Mouse (Mus musculus) naive thymus-derived CD4-positive, alpha-beta T cell, adult 2 months (primary cell): ENCODE measurements at regions not wholly inside any gene's neighbourhood (a gene's known extent, or its start where the extent isn't known, plus 50 kb on each side); places are given as distances from the start of the nearest gene placed in this dataset.

ENCODE experiments used
- DNase-seq: peaks from one replicate; pipeline ENCODE4 v3.0.0-alpha.2; 2011; ENCODE audit warnings: low read depth

DNA sequence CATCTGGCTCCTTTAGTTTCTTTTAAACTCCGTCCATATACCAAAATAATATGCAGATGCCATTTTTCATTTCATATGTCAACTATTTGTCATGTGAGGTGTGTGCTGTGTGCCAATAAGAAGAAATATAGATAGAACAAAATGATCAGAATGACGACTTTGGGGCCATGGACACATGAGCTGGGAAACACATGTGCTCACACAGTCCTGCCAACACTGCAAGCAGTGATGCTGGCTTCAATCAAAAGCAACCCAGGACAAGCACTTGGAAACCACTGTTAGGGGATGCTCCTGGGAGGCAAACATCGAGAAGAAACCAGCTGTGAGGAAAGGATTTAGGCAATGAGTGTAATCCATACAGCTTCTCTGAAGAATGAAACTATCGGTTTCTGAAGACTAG, 731.4 kb downstream of the Basp1 start:
- DNase-seq: no peak

GRCm38 (mm10) chr15:24648938-24649337, 764.6 kb downstream of the Basp1 start:
- DNase-seq: no peak

GRCm38 (mm10) chr15:24635620-24636019, 777.9 kb downstream of the Basp1 start:
- DNase-seq: no peak

DNA sequence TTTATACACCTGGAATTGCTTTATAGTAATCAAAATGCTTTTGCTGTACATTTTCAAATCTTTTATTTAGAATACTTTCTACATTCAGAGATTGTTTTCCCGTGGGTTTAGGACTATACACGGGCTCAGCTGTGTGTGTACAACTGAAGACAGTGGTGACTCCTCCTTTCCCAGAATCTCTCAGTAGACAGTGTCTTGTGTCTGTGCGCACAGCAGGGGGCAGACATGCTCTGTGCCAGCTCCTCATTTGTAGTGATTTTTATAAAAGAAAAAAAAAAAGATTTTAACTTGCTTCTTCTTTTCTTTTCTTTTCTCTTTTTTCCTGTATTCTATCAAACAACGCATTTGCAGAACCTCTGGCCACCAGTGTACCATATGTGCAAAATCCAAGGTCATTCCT, 817.3 kb downstream of the Basp1 start:
- DNase-seq: peak; percentile 6

DNA sequence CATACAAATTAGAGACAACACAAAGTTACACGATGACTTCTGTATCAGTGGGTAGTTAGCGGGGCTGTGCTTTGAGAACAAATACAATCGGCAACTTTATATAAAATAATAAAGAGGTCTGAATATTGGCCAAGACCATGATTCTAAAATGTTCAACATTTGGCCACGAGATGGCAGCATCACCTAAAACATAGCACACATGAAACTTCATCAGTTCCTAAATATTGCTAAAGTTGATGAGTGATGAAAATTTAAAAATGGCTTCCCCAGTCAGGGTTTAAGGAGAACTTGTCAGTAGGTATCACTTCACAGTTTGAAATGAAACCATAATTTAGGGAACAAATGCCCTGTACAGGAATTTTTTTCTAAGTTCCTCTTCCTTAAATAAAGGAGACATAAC, 824.6 kb downstream of the Basp1 start:
- DNase-seq: peak; percentile 63

DNA sequence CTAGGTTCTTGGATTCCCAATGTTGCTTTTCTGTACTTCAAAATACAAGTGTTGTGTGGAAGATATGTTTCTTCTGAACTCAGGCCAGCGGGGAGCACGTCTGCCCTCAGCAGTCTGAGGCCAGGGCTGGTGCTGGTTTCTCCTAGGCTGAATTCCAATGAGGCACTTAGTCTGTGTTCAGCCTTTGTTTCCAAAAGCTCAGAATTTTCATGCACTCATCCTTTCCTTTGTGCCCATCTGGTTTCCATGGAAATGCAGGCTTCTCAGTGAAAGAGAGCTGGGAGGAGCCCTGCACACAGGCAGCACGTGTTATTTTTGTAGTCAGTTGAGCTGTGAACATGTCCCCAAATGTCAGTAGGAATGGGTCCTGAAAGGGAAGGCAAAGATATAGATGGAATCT, 846.6 kb downstream of the Basp1 start:
- no peak for DNase-seq

GRCm38 (mm10) chr15:24556806-24557205, 856.8 kb downstream of the Basp1 start:
- no peak for DNase-seq

GRCm38 (mm10) chr15:24550108-24550507, 863.5 kb downstream of the Basp1 start:
- DNase-seq: no peak

DNA sequence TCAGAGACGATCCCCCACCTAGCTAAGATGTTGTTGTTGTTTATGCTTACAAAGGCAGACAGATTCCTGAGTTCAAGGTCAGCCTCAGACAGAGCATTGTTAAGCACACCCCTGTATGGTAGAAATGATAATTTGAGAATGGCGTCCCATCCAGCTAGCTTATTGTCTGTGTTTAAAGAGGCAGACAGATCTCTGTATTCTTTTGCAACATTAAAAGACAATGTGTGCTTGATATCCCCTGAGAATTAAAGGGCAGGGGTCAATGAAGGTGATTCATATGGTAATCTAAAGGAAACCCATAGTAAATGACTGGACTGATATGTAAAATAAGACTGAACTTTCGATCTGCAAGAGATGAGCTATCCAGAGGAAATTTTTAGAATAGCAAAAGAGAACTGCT, 883.5 kb downstream of the Basp1 start:
- no peak for DNase-seq

DNA sequence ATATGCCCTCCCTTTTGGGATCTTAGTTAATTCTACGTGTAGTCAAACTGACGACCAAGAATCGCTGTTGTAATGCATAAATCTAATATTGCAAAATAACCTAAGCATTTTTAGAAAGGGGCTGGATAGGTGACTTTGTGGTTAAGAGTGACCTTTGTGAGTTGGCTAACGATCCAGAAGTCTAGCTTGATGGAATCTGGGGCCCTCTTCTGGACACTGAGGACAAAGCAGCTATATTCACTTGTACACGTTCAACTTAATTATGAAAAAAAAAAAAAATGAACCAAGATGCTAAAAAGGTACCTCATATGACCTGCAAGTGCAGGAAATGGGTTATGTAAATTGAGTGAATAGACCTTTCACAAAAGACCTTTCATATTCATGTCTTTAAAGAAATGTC, 886.2 kb downstream of the Basp1 start:
- no peak for DNase-seq

- no peak for DNase-seq
Observed at GRCm38 (mm10) chr15:24513926-24514325, 899.6 kb downstream of the Basp1 start.

DNA sequence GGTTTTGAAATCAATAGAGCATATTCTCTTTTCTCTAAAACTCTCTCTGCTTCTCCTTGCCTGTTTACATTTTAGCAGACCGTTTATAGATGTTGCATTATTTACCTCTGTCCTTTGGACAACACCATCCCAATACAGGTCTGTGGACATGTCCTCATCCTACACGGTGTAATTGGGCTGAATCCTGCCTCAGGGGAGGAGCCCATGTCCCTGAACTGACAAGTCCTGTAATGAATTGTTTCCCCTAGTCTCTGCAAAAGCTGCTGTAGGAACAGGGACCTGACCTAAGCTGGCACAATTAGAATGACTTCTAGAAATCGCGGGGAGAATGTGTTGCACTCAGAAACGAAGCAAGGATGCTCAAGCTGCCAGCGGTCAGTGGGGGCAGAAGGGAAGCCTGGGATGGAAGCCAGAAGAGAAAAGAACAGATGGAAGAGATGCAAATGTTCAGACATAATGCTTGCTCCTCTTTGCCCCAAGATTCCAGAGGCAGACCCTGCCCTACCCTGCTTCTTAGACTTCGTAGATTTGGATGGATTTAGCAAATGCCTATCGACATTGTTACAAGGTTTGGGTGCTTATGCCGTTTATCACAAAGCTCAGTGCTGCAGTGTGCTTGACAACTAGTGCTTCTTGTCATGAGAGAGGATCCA, 911.5 kb downstream of the Basp1 start:
- no peak for DNase-seq

GRCm38 (mm10) chr15:24486235-24486634, 927.3 kb downstream of the Basp1 start:
- DNase-seq: no peak

- no peak for DNase-seq
Observed at GRCm38 (mm10) chr15:24468239-24468638, 945.3 kb downstream of the Basp1 start.

DNA sequence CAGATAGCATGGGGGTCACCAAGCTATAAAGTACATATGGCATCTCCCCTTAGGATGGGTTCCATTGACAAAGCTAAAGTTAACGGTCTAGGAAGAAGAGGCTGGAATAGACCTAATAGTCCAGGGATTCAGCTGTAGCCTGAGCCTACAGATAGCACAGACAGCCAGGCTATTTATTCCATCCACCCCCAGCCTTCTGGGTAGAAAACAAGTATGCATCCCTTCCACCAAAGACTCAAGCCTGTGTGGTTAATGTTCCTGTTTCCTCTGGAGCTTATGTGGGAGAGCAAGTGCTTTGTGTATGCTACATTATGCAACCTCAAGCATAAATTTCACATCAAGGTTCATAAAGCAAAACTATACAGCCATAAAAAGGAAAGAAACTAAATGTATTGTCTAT, 955.8 kb downstream of the Basp1 start:
- no peak for DNase-seq

DNA sequence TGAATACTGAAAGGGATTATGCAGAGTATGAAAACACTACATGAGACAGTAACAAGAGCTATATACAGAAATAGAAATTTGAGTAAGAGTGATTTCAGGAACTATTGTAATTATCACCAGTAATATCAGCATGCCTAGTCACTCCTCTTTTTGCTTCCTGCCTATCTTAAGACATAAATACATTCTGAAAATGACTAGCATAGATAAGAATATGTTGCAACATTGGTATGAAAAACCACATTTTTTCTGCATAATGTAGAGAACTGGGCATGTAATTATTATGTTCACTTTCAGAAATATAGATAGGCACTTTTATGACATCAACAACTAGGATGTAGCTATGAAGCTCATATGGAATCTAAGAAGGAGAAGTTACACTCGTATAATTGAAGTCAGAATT, 980.5 kb downstream of the Basp1 start:
- no peak for DNase-seq

DNA sequence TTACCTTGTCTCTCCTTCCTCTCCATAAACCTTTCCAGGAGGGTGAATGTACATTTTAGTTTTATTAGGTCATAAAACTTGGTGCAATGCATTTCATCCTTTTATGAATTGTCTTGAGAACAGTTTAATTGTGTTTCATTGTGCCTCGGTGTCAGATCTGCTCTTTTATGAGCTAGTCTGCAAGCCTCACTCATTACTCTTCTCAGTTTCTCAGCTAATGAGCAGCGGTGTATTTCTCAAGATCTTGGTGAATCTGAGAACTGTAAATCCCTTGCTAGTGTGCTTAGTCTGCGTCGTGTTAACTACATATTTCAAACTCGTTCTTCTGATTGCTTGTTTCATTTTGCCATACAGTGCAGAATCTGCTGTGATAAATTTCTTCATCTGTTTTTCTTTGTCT, 984.4 kb downstream of the Basp1 start:
- no peak for DNase-seq

DNA sequence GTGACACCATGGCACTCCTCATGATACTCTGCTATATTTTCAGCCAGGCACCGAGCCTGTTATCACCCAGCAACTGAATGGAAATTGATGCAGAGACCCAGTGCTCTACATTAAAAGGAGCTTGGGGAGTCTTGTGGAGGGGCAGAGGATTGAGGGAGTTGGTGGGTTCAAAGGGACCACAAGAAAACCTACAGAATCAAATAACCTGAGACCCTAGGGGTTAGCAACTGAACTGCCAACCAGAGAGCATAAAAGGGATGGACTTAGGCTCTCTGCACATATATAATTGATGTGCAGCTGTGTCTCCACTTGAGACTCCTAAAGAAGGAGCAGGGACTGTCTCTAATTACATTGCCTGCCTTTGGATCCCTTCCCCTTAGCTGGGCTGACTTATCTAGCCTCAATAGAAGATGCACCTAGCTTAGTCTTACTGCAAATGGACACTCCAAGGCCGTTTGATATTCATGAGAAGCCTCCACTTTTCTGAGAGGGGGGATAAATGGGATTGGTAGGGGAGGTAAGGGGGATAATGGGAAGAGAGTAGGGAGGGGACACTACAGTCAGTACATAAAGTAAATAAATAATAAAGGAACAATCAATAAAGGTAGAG, 991.1 kb downstream of the Basp1 start:
- DNase-seq: no peak

GRCm38 (mm10) chr15:24419736-24420135, 993.8 kb downstream of the Basp1 start:
- DNase-seq: no peak

- DNase-seq: no peak
Observed at GRCm38 (mm10) chr15:24419186-24419585, 994.4 kb downstream of the Basp1 start.

- DNase-seq: no peak
Observed at GRCm38 (mm10) chr15:24407691-24408090, 1005.9 kb downstream of the Basp1 start.

GRCm38 (mm10) chr15:24405305-24405704, 1008.3 kb downstream of the Basp1 start:
- no peak for DNase-seq

- no peak for DNase-seq
Observed at GRCm38 (mm10) chr15:24400088-24400487, 1013.5 kb downstream of the Basp1 start.

GRCm38 (mm10) chr15:24358398-24358797, 1055.2 kb downstream of the Basp1 start:
- DNase-seq: no peak
